Mouse (Mus musculus) thymus, postnatal 25 days (tissue): ENCODE results near the gene Lamtor5.

Source experiments
- DNase-seq: peaks from one replicate; pipeline ENCODE4 v3.0.0; 2022

Gene Lamtor5

DNA sequence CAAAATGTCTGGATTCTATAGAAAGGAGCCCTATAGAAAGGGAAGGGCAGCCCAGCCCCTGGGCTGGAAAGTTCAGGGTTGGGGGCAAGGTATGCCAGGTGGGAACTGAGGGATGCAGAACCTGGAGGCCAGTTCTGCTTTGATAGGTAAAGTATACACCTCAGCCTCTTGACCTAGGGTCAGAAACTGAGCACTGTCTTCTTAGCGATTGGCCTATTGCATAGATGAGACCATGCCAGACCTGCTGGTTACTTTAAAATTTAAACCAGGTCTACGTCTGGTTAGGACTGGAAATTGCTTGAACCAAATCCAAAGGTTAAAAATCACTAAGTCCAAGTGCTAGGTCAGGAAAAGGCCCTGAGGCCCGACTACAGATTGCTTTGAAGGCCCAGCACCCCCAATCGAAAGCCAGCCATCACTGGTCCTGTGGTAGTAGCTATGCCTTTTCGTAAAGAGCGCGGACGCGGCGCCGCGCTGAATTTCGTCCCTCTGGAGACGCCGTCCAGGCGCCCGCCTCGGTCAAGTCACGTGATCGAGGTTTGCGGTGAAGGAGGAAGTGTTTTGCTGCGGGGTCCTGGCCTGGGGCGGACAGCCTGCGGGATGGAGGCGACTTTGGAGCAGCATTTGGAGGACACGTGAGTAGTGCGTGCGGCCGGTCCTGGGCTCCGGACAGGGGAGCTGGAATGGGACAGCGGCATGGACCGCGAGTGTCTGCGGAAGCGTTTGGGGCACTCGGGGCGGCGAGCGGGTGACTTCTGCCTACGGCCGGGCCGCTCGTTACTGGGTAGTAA is at the start of gene Lamtor5:
Lamtor5 (plus strand) TSS at position 380 of the 791 bp plus-strand sequence.
- peak; percentile 91 for DNase-seq

DNA sequence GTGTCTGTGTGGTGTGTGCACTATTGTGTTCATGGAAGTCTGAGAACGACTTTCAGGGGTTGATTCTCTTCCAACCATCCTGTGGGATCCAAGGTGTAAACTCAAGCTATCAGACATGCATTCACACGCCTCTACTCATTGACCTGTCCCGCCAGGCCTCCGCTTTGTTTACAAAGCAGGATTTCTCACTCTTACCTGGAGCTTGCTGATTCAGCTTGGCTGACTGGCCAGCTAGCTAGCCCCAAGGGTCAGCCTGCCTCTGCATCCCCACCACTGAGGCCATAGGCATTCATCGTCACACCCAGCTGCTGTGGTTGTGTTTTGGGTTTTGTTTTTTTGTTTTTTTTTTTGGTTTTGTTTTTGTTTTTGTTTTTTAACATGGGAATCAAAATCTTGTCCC is 49.4 kb upstream of the Lamtor5 start:
- DNase-seq: no peak

DNA sequence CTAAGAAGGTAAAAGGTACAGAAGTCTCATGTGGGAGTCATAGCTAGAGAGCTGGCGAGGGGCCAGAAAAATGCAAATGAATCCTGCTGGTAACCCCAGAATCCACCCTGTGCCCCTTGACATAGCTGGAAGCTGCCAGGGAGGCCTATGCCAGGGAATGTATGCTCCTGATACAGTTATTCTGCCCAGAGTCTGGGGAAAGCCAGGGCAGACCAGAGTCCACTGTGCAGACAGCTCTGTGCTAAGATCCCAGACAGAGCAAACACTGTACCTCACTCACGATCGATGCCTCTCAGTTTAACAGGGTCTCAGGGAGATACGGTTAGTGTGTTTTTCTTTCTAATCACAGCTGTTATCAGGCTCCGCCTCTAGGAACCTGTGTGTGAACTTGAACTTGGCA is 48.8 kb upstream of the Lamtor5 start:
- DNase-seq: no peak

DNA sequence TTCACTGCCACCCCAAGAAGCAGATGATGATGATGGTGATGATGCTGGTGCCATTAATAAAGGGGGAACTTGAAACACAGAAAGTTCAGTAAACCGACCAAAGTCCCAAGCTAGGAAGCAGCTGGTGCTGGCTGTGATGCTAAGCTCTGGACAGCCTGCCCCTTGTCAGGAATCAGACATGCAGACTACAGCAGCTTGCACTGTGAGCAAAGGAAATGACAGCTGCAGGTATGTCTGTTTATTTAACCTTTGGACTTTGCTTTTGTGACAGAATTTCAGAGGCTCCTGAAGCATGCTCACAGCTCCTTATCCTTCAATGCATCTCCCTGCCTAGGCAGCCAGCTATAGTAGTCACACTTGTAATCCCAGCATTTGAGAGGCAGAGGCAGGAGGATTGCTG is 48.1 kb upstream of the Lamtor5 start, which contains the start of gene A630076J17Rik:
A630076J17Rik (plus strand) TSS at position 88 of the 400 bp plus-strand sequence.
- no peak for DNase-seq

DNA sequence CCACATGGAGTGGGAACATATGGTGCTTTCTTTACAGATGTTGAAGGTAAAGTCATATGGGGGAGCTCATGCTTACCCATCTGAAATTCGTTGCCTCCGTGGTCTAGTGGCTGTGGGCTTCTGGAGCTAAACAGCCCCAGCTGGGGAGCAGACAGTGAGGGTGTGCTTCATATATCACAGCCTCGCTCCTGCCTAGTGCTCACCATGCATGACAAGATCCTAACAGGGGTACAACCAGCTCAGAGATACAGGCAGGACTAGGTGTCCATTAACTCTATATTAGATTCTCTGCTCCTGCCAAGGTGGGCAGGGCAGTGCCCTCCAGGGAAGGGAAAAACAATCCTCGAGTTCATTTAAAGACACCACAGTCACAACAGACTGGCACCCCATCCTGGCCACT is 47.5 kb upstream of the Lamtor5 start:
- no peak for DNase-seq

GRCm38 (mm10) chr3:107233351-107233813 is 45.3 kb upstream of the Lamtor5 start:
- peak; percentile 82 for DNase-seq

DNA sequence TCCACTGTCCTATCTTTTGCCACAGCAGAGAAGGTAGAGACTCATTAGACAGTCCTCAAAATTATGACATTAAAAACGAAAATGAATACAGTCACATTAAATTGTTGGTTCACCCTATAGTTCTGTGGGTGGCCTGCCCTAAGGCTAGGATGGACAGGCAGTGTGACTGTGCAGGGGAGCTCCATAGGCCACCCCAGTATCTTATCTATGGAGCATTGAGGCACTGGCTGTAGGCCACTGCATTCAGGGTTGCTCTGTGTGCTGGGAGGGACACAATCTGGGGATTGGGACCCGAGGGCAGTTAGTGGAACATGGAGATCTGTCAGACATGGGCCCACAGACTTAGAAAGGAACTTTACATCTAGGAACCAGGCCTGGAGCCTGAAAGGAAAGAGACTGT is 44.7 kb upstream of the Lamtor5 start:
- no peak for DNase-seq

- DNase-seq: no peak
Measured at GRCm38 (mm10) chr3:107238051-107238450, 40.6 kb upstream of the Lamtor5 start.

GRCm38 (mm10) chr3:107238471-107238980 is 40.1 kb upstream of the Lamtor5 start:
- DNase-seq: no peak

DNA sequence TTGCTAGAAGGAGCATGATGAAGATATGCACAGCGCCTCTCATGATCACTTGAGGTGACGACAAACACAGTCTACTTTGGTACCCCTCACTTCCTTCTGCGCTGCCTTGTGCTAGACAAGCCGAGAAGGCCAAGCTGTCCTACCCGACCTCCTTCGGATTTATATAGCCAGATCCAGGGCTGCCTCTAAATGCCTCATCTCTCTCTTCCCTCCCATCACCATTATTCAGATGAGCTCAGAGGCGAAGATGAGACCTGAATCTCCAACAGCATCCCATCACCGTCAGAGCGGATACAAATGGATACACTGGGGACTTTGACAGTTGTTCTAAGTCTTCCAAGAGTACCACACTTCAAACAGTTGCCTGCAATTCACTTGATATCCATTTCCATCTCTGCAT is 39.1 kb upstream of the Lamtor5 start, which contains the start of gene Prok1:
Prok1 (minus strand) TSS at position 101 of the 400 bp plus-strand sequence.
- DNase-seq: no peak

DNA sequence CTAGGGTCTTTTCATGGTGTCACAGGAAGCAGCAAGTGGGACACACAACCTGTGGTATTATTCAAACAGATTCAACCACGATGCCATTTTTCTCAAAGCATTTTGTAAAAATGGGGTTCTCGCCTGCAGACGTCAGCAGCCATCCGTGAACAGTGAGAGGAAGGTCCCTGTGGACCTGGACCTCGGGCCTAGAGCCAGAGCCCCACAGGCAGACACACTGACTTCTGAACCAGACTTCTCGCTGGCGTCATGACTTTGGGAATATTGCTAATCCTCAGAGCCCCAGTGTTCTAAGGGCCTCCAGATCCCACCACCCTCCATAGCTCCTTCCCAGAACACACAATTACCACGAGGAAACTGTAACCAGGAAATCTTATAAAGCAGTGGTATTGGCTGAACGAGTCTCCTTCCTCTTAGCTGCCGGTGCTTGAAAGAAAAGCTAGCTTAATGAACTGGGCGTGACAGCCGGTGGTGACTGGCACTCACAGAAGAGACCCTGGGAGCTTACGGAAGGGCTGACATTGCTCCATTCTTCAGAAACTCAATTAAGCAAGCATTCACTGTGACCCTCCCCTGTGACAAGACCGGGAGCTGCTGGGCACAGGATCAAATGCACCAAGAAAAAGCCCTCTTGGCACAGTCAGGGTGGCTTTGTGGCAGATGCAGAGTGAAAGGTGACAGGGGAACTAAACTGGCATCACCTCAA is 37.1 kb upstream of the Lamtor5 start:
- DNase-seq: no peak

- no peak for DNase-seq
Measured at GRCm38 (mm10) chr3:107246876-107247275, 31.8 kb upstream of the Lamtor5 start.

GRCm38 (mm10) chr3:107249042-107249441 is 29.6 kb upstream of the Lamtor5 start:
- no peak for DNase-seq

DNA sequence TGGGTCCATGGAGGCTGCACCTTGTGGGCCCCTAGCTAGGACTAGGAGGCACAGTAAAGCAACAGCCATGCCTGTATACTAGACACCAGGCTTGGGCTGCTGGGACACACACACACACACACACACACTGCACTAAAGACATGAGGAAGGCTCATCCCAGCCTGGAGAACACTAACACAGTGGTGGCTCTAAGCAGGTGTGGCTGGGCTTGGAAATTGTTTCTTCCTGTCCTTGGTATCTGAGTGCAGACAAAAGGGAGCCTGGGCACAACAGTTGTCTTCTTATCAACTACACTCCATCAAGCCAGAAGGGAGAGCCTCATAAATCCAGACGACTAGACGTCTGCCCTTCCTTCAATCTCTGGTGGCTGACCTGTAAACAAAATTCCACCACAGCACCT is 28.3 kb upstream of the Lamtor5 start:
- no peak for DNase-seq

DNA sequence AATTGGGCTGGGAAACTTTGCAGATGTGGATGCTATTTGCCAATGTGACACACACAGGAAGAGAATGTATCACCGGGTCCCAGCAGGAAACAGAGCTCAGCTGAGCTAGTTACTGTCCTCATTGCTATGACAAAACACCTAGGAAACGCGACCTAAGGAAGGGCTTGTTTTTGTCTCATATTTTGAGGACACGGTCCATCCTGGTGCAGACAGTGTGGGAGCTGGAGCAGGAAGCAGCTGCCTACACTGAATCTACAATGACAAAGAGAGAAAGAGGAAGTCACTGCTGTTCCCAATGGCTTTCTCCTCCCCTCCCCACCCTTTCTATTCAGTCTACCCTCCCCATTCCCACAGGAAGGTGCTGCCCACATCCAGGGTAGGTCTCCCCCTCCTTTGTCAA is 26.6 kb upstream of the Lamtor5 start:
- no peak for DNase-seq

DNA sequence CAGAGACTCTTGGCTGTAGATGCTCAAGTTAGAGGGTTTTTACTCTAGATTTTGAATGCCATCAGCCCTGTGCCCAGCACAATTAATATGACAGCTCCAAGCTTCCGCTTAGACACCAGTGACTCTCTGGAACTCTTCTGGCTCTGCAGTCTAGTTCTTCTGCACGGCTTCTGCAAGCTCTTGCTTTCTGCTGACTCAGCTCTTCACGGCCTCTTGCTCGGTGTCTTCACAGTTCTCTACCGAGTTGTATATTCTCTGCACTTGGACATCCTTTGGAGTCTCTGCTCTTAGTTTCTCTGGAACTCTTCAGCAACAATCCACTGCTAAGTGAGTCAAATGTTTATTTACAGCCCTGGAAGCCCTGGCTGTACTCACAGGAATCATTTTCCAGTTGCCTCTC is 24.7 kb upstream of the Lamtor5 start:
- DNase-seq: no peak

- DNase-seq: no peak
Measured at GRCm38 (mm10) chr3:107255992-107256391, 22.7 kb upstream of the Lamtor5 start.

DNA sequence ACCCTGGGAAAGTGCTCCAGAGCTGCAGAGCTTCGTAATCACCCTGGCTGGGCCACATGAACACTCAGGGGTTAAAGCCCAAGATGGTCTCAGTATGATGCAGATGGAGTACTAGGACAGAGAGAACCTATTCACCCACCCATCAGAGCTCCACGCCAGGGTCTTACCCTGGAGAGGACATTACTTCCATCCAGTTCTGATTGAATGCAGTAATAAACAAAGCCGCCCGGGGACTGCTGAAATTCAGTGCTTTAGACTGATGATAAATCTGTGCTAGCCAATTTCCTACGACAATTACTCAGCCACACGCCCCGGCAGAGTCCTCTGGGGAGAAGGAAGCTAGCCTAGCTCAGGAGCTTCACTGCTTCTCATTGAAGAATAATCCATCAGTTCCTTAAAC is 21.9 kb upstream of the Lamtor5 start:
- no peak for DNase-seq

DNA sequence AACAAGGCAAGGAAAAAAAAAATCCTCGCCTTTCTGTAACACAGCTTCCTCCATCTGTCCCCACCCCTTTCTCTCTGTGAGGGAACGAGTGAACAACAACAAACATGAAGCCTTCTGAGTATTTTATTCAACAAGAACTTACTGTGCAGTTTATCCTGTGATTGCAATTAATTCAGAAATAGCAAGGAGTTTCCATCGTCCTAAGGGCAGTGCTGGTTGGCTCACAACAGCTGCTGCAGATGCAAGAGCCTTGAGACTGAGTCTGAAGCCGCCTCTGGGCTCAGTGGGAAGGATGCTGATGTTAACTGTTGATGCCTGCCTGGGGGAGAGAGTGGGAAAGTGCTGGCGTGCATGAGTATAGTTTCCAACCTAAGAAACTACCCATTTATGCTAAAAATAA is 20.7 kb upstream of the Lamtor5 start:
- no peak for DNase-seq

DNA sequence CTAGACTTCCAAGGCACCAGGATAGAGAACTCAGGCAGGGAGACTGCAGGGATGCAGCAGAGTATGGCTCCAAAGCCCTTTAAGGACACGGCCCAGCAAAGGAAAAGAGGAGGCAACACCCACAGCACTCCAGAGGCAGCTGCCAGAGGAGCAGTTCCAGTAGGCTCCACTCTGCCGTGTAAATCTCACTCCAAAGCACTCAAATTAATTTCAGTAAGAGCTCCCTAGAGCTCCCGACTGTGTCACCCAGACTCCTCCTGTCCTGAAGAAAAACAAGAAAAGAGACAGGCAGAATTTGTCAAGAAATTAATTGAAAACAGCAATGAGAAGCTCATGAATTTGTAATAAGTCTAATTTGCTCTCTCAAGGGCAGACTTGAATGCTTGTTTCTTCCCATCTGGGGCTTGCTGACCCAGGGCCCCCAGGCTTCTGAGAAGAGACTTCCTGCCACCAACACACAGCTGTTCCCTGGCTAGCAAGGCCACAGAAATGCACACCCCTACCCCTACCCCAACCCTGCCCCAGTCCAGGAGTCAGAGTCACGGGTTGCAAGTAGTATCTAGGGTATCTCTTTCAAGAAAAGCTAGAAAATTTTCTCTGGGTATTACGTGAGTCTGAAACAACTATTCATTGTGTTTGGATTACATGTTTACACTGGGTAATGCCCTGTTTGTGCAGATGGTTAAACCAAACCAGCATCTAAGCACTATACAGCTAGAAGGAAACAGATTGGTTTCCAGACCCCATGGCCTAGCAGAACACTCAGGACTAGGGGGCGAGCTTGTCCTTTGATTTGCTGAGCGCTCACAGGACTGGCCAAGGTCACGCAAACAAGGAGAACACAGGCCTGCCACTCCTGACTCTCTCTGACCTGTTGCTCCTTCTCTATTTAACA is 17.5 kb upstream of the Lamtor5 start:
- DNase-seq: peak; percentile 40

GRCm38 (mm10) chr3:107261851-107262165 is 16.9 kb upstream of the Lamtor5 start:
- DNase-seq: no peak

DNA sequence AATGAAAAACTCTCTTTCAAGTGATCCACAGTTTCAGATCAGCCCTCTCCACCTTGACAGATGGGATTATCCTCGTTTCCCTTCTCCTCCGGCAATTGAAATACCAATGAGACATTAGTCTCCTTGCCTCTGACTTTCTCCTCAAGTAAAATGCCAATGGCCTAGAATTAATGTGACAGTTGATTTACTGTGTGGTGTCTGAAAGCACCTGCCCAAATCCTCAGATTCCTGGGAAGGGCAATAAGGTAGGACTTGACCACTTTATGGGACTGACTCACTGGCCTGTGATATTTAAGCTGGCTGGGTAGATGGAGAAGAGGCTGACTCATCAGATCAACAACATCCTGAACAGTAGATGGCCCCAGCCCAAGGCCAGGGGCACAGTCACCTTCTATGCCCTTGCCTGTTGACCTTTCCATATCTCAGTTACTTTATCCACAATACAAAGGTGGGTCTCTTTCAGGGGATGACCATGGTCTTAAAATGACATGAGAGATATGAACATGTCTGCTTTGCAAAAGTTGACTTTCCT is 11.8 kb upstream of the Lamtor5 start:
- DNase-seq: no peak

GRCm38 (mm10) chr3:107272433-107272832 is 6.2 kb upstream of the Lamtor5 start:
- DNase-seq: no peak
